Mouse (Mus musculus): ENCODE results near the gene Svs5. TPM values are rescaled to one million over a fixed set of nuclear protein-coding genes. Genes with fewer than 3 reads are reported as not detected.

Gene Svs5
- polyA plus RNA-seq, 2 experiments from 2014 or later: not detected

DNA sequence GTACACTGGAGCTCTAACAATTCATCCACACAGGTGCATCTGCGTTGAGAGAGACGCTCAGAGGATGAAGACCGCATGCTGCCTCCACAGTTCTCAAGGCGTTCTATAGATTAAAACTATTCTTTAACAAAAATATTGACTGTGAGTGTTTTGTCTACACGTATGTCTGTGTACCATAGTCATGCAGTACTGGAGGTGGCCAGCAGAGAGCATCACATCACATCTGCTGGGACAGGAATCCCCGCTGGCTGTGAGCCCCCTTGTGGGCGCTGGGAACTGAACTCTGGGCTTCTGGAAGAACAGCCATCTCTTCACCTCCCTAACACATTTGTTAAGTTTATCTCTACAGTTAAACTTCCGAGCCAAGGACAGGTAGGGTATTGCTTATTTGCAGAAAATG lies 49.2 kb downstream of the Svs5 start:
- no peak for ATAC-seq

DNA sequence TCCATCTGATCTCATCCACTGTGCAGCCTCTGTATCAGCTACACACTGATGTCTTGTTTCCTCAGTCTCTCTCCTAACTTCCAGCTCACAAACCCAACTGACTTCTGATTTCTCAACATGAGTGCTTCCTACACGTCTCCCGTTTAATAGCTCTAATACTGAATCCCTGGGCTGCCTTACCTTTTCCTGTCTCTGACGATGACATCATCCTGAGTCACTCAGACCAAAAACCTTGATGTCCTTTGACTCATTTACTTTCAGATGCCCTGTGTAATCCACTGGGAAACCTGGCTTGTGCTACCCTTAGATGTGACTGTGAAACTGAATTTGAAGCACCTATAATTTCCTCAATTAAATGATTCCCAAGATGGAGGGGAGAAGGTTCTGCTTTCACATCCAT lies 50.4 kb downstream of the Svs5 start:
- ATAC-seq: no peak

Other genes starting within 250 kb of the Svs5 start
- gene Kcns1, start 161.6 kb upstream of the Svs5 start, polyA plus RNA-seq (2017; shearing (Covaris generic)): under 1 TPM in 1 of 2 experiments, not detected in 1; 0.12 TPM
- not detected for gene Wfdc5, start 150.0 kb upstream of the Svs5 start, polyA plus RNA-seq (2017; shearing (Covaris generic))
- not detected for gene Wfdc12, start 142.1 kb upstream of the Svs5 start, polyA plus RNA-seq (2017; shearing (Covaris generic))
- gene Wfdc15a, start 132.6 kb upstream of the Svs5 start, polyA plus RNA-seq (2017; shearing (Covaris generic)): not detected
- not detected for gene Wfdc15b, start 111.1 kb upstream of the Svs5 start, polyA plus RNA-seq (2017; shearing (Covaris generic))
- gene Svs2, start 94.3 kb upstream of the Svs5 start, polyA plus RNA-seq (2017; shearing (Covaris generic)): not detected
- gene Svs3b, start 76.1 kb upstream of the Svs5 start, polyA plus RNA-seq (2017; shearing (Covaris generic)): not detected
- gene Svs4, start 54.3 kb upstream of the Svs5 start, polyA plus RNA-seq (2017; shearing (Covaris generic)): not detected
- gene Svs3a, start 43.5 kb upstream of the Svs5 start, polyA plus RNA-seq (2017; shearing (Covaris generic)): not detected
- not detected for gene Svs6, start 16.0 kb upstream of the Svs5 start, polyA plus RNA-seq (2017; shearing (Covaris generic))
- 1 to 10 TPM; 3.4 to 4.2 TPM for gene Slpi, start 56.4 kb downstream of the Svs5 start, polyA plus RNA-seq (2017; shearing (Covaris generic))
- not detected for gene Rbpjl, start 70.4 kb downstream of the Svs5 start, polyA plus RNA-seq (2017; shearing (Covaris generic))
- gene Matn4, start 72.4 kb downstream of the Svs5 start, polyA plus RNA-seq (2017; shearing (Covaris generic)): under 1 TPM in 1 of 2 experiments, not detected in 1; 0.32 TPM
- 10 to 100 TPM; 13.8 to 23.7 TPM for gene Sdc4, start 111.1 kb downstream of the Svs5 start, polyA plus RNA-seq (2017; shearing (Covaris generic))
- gene Sys1, start 124.2 kb downstream of the Svs5 start, polyA plus RNA-seq (2017; shearing (Covaris generic)): 10 to 100 TPM; 29.7 to 33.4 TPM
- gene Gm20458, start 128.2 kb downstream of the Svs5 start, polyA plus RNA-seq (2017; shearing (Covaris generic)): 1 to 10 TPM in 1 of 2 experiments, not detected in 1; 3.7 TPM
- under 1 TPM in 1 of 2 experiments, not detected in 1; 0.37 TPM for gene Trp53tg5, start 141.0 kb downstream of the Svs5 start, polyA plus RNA-seq (2017; shearing (Covaris generic))
- 1 to 10 TPM; 2.1 to 6.8 TPM for gene Dbndd2, start 153.4 kb downstream of the Svs5 start, polyA plus RNA-seq (2017; shearing (Covaris generic))
- 10 to 100 TPM; 19.6 to 47.7 TPM for gene Pigt, start 164.8 kb downstream of the Svs5 start, polyA plus RNA-seq (2017; shearing (Covaris generic))
- not detected for gene Wfdc2, start 229.7 kb downstream of the Svs5 start, polyA plus RNA-seq (2017; shearing (Covaris generic))
- not detected for gene Spint3, start 240.7 kb downstream of the Svs5 start, polyA plus RNA-seq (2017; shearing (Covaris generic))

Data from activated CD4-positive, CD25-positive, alpha-beta regulatory T cell, adult 4 months (primary cell).